Mouse (Mus musculus) hindbrain, embryonic 16.5 days (tissue): ENCODE results near the gene Glyat. TPM values are rescaled to one million over a fixed set of nuclear protein-coding genes. Genes with fewer than 3 reads are reported as not detected.
"Not testable (repeated sequence)": the region's sequence is repeated elsewhere in the genome, so short reads cannot be mapped to it uniquely, and the experiment has no call there.

Source experiments
- ATAC-seq: fragments of 200-750 bp; cut with Nextera tagmentation; 2 replicates; pipeline ENCODE4 v1.8.0; 2017; ENCODE audit warnings: moderate TSS enrichment, moderate library complexity
- H3K27ac ChIP-seq: fragments of 300-500 bp; sonication (generic); 2 replicates; pipeline ENCODE4 v1.5.1; 2014; ENCODE audit warnings: low read depth, mild to moderate bottlenecking, control low read depth, low read length, moderate library complexity
- H3K27me3 ChIP-seq: fragments of 300-500 bp; sonication (generic); replicated peaks from 2 replicates; pipeline ENCODE4 v1.6.1; 2014; ENCODE audit warnings: low read length; ENCODE audit not compliant: control insufficient read depth, insufficient read depth
- H3K36me3 ChIP-seq: fragments of 300-500 bp; sonication (generic); 2 replicates; pipeline ENCODE4 v1.6.1; 2014; ENCODE audit warnings: mild to moderate bottlenecking, low read length, moderate library complexity, mixed read lengths; ENCODE audit not compliant: control insufficient read depth, insufficient read depth
- H3K4me1 ChIP-seq: fragments of 300-500 bp; sonication (generic); 2 replicates; pipeline ENCODE4 v1.6.1; 2014; ENCODE audit warnings: low read depth, low read length; ENCODE audit not compliant: control insufficient read depth, insufficient read depth
- H3K4me2 ChIP-seq: fragments of 300-500 bp; sonication (generic); 2 replicates; pipeline ENCODE4 v1.6.1; 2014; ENCODE audit warnings: mild to moderate bottlenecking, low read length, control low read depth, moderate library complexity
- H3K4me3 ChIP-seq: fragments of 300-500 bp; sonication (generic); 2 replicates; pipeline ENCODE4 v1.5.1; 2014; ENCODE audit warnings: mild to moderate bottlenecking, low read length, control low read depth, moderate library complexity
- H3K9ac ChIP-seq: fragments of 300-500 bp; sonication (generic); 2 replicates; pipeline ENCODE4 v1.6.1; 2014; ENCODE audit warnings: low read depth, mild to moderate bottlenecking, control low read depth, low read length, moderate library complexity
- H3K9me3 ChIP-seq: fragments of 300-500 bp; sonication (generic); 2 replicates; pipeline ENCODE4 v1.6.1; 2014; ENCODE audit warnings: mild to moderate bottlenecking, low read length, moderate library complexity; ENCODE audit not compliant: control insufficient read depth
- WGBS: fragments of 180-500 bp; shearing (Covaris S2); extraction: QIAGEN DNeasy Blood & Tissue Kit; methylation state at CpG from one replicate; pipeline ENCODE4 v1.1.7; 2014; 5-methylcytosine and 5-hydroxymethylcytosine counted together
- polyA plus RNA-seq: library from polyadenylated mRNA; unstranded; fragments of >200 nt; fragmentation: Nextera tagmentation; extraction: Ambion mirVana; gene quantifications from 2 replicates; pipeline ENCODE4 v1.2.1, GENCODE M21; 2015

The Glyat gene
- polyA plus RNA-seq, 1 experiment from 2014 or later, result not detected

- H3K4me2 ChIP-seq, H3K9ac ChIP-seq: not testable (repeated sequence)
- WGBS, result 97% methylated on average over 3 of the region's 3 CpGs
These were observed 35.5 kb downstream of the Glyat start for GRCm38 (mm10) chr19:12668601-12669000.

GRCm38 (mm10) chr19:12670139-12670538 is 37.0 kb downstream of the Glyat start, which contains the start of gene Olfr1442:
Gene Olfr1442, plus strand, starts transcription at chr19:12670439.
- no peaks in the 10 kb centered on the region for H3K4me1 ChIP-seq
- H3K27ac ChIP-seq, result no peak within 1 kb of the TSS

More at GRCm38 (mm10) chr19:12668601-12669000, 35.5 kb downstream of the Glyat start:
- H3K36me3 ChIP-seq, H3K27ac ChIP-seq, ATAC-seq, H3K4me1 ChIP-seq, H3K4me3 ChIP-seq, H3K27me3 ChIP-seq, H3K9me3 ChIP-seq: not testable (repeated sequence)

GRCm38 (mm10) chr19:12671051-12671450 is 37.9 kb downstream of the Glyat start:
- H3K36me3 ChIP-seq, result no peaks in the 10 kb centered on the region
- H3K9me3 ChIP-seq, result no peaks in the 10 kb centered on the region
- H3K4me1 ChIP-seq, result no peaks in the 10 kb centered on the region
- no peak overlapping the region for H3K4me2 ChIP-seq
- no peaks in the 10 kb centered on the region for H3K27me3 ChIP-seq
- WGBS, result 86% methylated on average over 4 of the region's 4 CpGs
- H3K27ac ChIP-seq, result no peak overlapping the region
- ATAC-seq, result no peak
- H3K9ac ChIP-seq, result no peak overlapping the region
- H3K4me3 ChIP-seq, result no peak overlapping the region

More at GRCm38 (mm10) chr19:12670139-12670538, 37.0 kb downstream of the Glyat start, which contains the start of gene Olfr1442:
- H3K9ac ChIP-seq, result no peak within 1 kb of the TSS
- no peak within 1 kb of the TSS for H3K4me3 ChIP-seq
- H3K9me3 ChIP-seq, result no peaks in the 10 kb centered on the region
- no peak within 1 kb of the TSS for H3K4me2 ChIP-seq
- H3K27me3 ChIP-seq, result no peaks in the 10 kb centered on the region
- ATAC-seq, result no peak
- H3K36me3 ChIP-seq, result no peaks in the 10 kb centered on the region

GRCm38 (mm10) chr19:12677812-12678211 is 44.7 kb downstream of the Glyat start, which contains the start of gene Olfr1443:
Gene Olfr1443, plus strand, starts transcription at chr19:12678112.
- Histone ChIP-seq H3K27ac (no peak within 1 kb of the TSS), H3K4me3 (no peak within 1 kb of the TSS), H3K4me2 (no peak within 1 kb of the TSS), H3K9ac (no peak within 1 kb of the TSS), H3K9me3 (no peaks in the 10 kb centered on the region), H3K27me3 (no peaks in the 10 kb centered on the region), H3K36me3 (no peaks in the 10 kb centered on the region), H3K4me1 (no peaks in the 10 kb centered on the region)
- no peak for ATAC-seq
- WGBS, result 74% methylated on average over 3 of the region's 3 CpGs

GRCm38 (mm10) chr19:12684638-12685037 is 51.5 kb downstream of the Glyat start:
- ATAC-seq, result no peak
- H3K9me3 ChIP-seq, result no peaks in the 10 kb centered on the region
- H3K4me2 ChIP-seq, result no peak overlapping the region
- no peak overlapping the region for H3K27ac ChIP-seq
- H3K36me3 ChIP-seq, result no peaks in the 10 kb centered on the region
- no peak overlapping the region for H3K9ac ChIP-seq
- no peak overlapping the region for H3K4me3 ChIP-seq
- no peaks in the 10 kb centered on the region for H3K4me1 ChIP-seq
- no peaks in the 10 kb centered on the region for H3K27me3 ChIP-seq

- H3K9me3 ChIP-seq, result no peaks in the 10 kb centered on the region
- H3K4me3 ChIP-seq, result no peak overlapping the region
- ATAC-seq, result no peak
- no peak overlapping the region for H3K9ac ChIP-seq
- no peaks in the 10 kb centered on the region for H3K27me3 ChIP-seq
- no peak overlapping the region for H3K4me2 ChIP-seq
- H3K4me1 ChIP-seq, result no peaks in the 10 kb centered on the region
- no peak overlapping the region for H3K27ac ChIP-seq
- no peaks in the 10 kb centered on the region for H3K36me3 ChIP-seq
These were observed 52.1 kb downstream of the Glyat start for GRCm38 (mm10) chr19:12685231-12685630.

GRCm38 (mm10) chr19:12695590-12695989 is 62.5 kb downstream of the Glyat start, which contains the start of gene Keg1:
Gene Keg1, plus strand, starts transcription at chr19:12695786.
- H3K27me3 ChIP-seq, result no peaks in the 10 kb centered on the region
- H3K9ac ChIP-seq, result no peak within 1 kb of the TSS
- no peak for ATAC-seq
- H3K27ac ChIP-seq, result no peak within 1 kb of the TSS
- H3K9me3 ChIP-seq, result no peaks in the 10 kb centered on the region
- H3K4me3 ChIP-seq, result no peak within 1 kb of the TSS
- H3K4me2 ChIP-seq, result no peak within 1 kb of the TSS
- WGBS, result 87% methylated on average over 3 of the region's 3 CpGs
- no peaks in the 10 kb centered on the region for H3K4me1 ChIP-seq
- no peaks in the 10 kb centered on the region for H3K36me3 ChIP-seq

GRCm38 (mm10) chr19:12696221-12696620 is 63.1 kb downstream of the Glyat start:
- H3K27ac ChIP-seq, result no peak overlapping the region
- ATAC-seq, result no peak
- H3K9ac ChIP-seq, result no peak overlapping the region
- H3K4me2 ChIP-seq, result no peak overlapping the region
- no peaks in the 10 kb centered on the region for H3K9me3 ChIP-seq
- H3K36me3 ChIP-seq, result no peaks in the 10 kb centered on the region
- H3K4me3 ChIP-seq, result no peak overlapping the region
- no peaks in the 10 kb centered on the region for H3K27me3 ChIP-seq
- no peaks in the 10 kb centered on the region for H3K4me1 ChIP-seq
